Mouse (Mus musculus): ENCODE results near the gene Scly.

DNA sequence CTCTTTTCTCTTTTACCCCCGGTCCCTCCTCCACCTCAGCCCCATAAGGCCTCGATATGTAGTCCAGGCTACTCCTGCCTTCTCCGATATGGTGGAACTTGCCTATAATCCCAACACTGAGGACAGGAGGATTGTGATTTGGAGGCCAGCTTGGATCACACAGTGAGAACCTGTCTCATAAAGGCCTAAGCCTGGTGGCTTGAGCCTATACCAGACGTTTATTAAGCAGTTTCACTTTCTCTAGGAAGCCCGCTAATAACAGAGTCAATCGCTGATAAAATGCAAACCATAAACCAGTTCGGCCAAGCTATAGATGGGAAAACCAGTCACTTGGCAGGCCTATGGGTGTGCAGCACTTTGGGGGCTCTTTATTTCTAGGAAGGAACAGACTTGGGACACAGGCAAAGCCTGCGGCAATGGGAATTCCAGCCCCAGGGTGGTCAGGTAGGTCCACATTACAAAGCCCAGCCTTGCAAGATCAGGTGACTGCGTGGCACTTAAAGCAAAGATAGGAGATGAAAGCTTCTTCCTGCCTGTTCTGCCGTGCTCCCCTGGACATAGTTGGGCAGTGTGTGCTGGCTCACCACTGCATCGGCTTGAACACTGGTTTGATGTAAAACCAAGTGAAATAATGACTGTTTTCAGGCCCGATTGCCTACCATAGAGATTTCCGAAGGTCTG is 1.0 kb downstream of the Scly start:
- TF ChIP-seq ZNF384 (IDR thresholded peaks at IDR 0.05; ENCODE audit: low read depth, low read length) (no peak), HCFC1 (IDR thresholded peaks at IDR 0.05; ENCODE audit: borderline replicate concordance, insufficient read depth, low read length) (no peak), CHD2 (IDR thresholded peaks at IDR 0.05; ENCODE audit: low read depth, low read length) (no peak)
